25 mouse cellular contexts compared by ENCODE assay signal in genomic region chr9:70869169-70869873, GRCm38 (mm10).
DNase-seq lines count a peak whose midpoint lies in the region; ATAC-seq and TF ChIP-seq lines count a peak whose summit lies in the region.
"Had no signal": no experiment of that assay in that cellular context is flagged by ENCODE, and none has a peak within 500 bp of the region (broad histone marks: within the 10 kb centered on the region; RNA-seq: fewer than 3 reads in every experiment).

No protein-coding gene starts in this region.

- TF ChIP-seq CTCF in layer of hippocampus, adult 2 months (conservative IDR thresholded peaks at IDR 0.05) = no peak

- no peak overlapping the region for H3K27ac ChIP-seq in kidney, embryonic 16.5 days (ENCODE audit: low read length)
- H3K27ac ChIP-seq in layer of hippocampus, adult 2 months = no peak overlapping the region
- H3K27ac ChIP-seq: forebrain, embryonic 15.5 days; limb, embryonic 12.5 days; macrophage; midbrain, embryonic 12.5 days; neural tube, embryonic 13.5 days had no signal

- 0 out of 2 replicates have a peak, but pooled peaks have one; percentile 16 for ATAC-seq in frontal cortex, adult (ENCODE audit: low TSS enrichment)
- 0 out of 2 replicates have a peak, but pooled peaks have one; percentile 46 for ATAC-seq in kidney, embryonic 16.5 days (ENCODE audit: low FRiP score, low TSS enrichment)
- ATAC-seq in megakaryocyte, adult 5-6 weeks (ENCODE audit: poor library complexity, severe bottlenecking) = peak; percentile 93
- ATAC-seq: forebrain, embryonic 15.5 days; hindbrain, embryonic 16.5 days had no signal

- 67% methylated on average over 5 of the region's 5 CpGs for WGBS in kidney, embryonic 16.5 days

- H3K4me1 ChIP-seq in kidney, embryonic 16.5 days (ENCODE audit: insufficient read depth, low read length) = peaks cover 9% of the 10 kb centered on the region
- H3K4me1 ChIP-seq: forebrain, embryonic 15.5 days; midbrain, embryonic 12.5 days had no signal

- H3K9ac ChIP-seq in kidney, embryonic 16.5 days (replicated peaks; ENCODE audit: low read length) = no peak overlapping the region
- H3K9ac ChIP-seq: forebrain, embryonic 15.5 days; heart, embryonic 12.5 days; limb, embryonic 12.5 days; liver, embryonic 15.5 days; midbrain, embryonic 12.5 days; neural tube, embryonic 13.5 days had no signal

- no peaks in the 10 kb centered on the region for H3K9me3 ChIP-seq in kidney, embryonic 16.5 days (ENCODE audit: low read length)
- H3K9me3 ChIP-seq: forebrain, embryonic 15.5 days; heart, embryonic 12.5 days; limb, embryonic 12.5 days; liver, embryonic 15.5 days; midbrain, embryonic 12.5 days; neural tube, embryonic 13.5 days had no signal

- H3K4me3 ChIP-seq in kidney, embryonic 16.5 days (ENCODE audit: low read length) = no peak overlapping the region
- H3K4me3 ChIP-seq in layer of hippocampus, adult 2 months = no peak overlapping the region
- H3K4me3 ChIP-seq: erythroblast, embryonic 14.5 days; forebrain, embryonic 15.5 days; heart, embryonic 12.5 days; limb, embryonic 12.5 days; liver, embryonic 15.5 days; midbrain, embryonic 12.5 days; neural tube, embryonic 13.5 days had no signal

- no peak overlapping the region for H3K4me2 ChIP-seq in kidney, embryonic 16.5 days (replicated peaks; ENCODE audit: low read depth, low read length)
- H3K4me2 ChIP-seq: forebrain, embryonic 15.5 days; heart, embryonic 12.5 days; limb, embryonic 12.5 days; liver, embryonic 15.5 days; midbrain, embryonic 12.5 days; neural tube, embryonic 13.5 days had no signal

- H3K27me3 ChIP-seq in kidney, embryonic 16.5 days (ENCODE audit: insufficient read depth, low read length) = no peaks in the 10 kb centered on the region
- H3K27me3 ChIP-seq: CH12.LX; forebrain, embryonic 15.5 days; heart, embryonic 12.5 days; liver, embryonic 15.5 days; midbrain, embryonic 12.5 days; neural tube, embryonic 13.5 days had no signal

- no peaks in the 10 kb centered on the region for H3K36me3 ChIP-seq in kidney, embryonic 16.5 days (ENCODE audit: insufficient read depth, low read length)
- H3K36me3 ChIP-seq: forebrain, embryonic 15.5 days; heart, embryonic 12.5 days; limb, embryonic 12.5 days; liver, embryonic 15.5 days; midbrain, embryonic 12.5 days; neural tube, embryonic 13.5 days had no signal

- DNase-seq in frontal cortex, postnatal 25 days (ENCODE audit: low spot score in 2 of 2) = no peak
- no peak for DNase-seq in kidney, adult 9 months
- DNase-seq in 416B (ENCODE audit: low read depth) = peak; percentile 29
- DNase-seq in layer of hippocampus, adult 2 months (ENCODE audit: low spot score in 2 of 2) = no peak
- no peak for DNase-seq in urinary bladder, postnatal 10 days (ENCODE audit: low spot score)
- DNase-seq: adrenal gland, postnatal 14 days; cerebellum, adult 8-10 months; heart, postnatal 36 days; kidney, adult 18-20 months; kidney, postnatal 4 days; right cerebral cortex, adult 18-20 months; thymus, adult 18-20 months had no signal

Comparison
In these comparisons a context has a peak if more than half of its experiments do, and no peak if none do; other contexts are left out.
1. ATAC-seq: peak in every context shown above with its lines; median percentile 93 in megakaryocyte, adult 5-6 weeks; 46 in kidney, embryonic 16.5 days; 16 in frontal cortex, adult.